Comparison of ENCODE assay signal across 15 mouse cellular contexts in genomic region chr5:120974522-120974921, GRCm38 (mm10). TPM values are rescaled to one million over a fixed set of nuclear protein-coding genes. Genes with fewer than 3 reads are reported as not detected.
DNase-seq lines count a peak whose midpoint lies in the region.
"Had no signal": no experiment of that assay in that cellular context is flagged by ENCODE, and none has a peak within 500 bp of the region (broad histone marks: within the 10 kb centered on the region; RNA-seq: fewer than 3 reads in every experiment).

No protein-coding gene starts in this region.

- DNase-seq in adrenal gland, adult (ENCODE audit: inconsistent age in 2 of 2, low spot score in 1 of 2): peak; percentile 13 to 32
- DNase-seq in adrenal gland, postnatal 4 days (ENCODE audit: low spot score in 2 of 2): no peak
- DNase-seq in cerebellum, postnatal 10 days: peak; percentile 40 to 45
- DNase-seq in cerebellum, adult 9-11 months: no peak
- peak; percentile 14 for DNase-seq in thymus, postnatal 4 days
- no peak for DNase-seq in thymus, postnatal 14 days
- no peak for DNase-seq in left cerebral cortex, postnatal 36 days (ENCODE audit: low spot score in 2 of 2)
- no peak for DNase-seq in embryo, embryonic 10.5 days (ENCODE audit: low spot score)
- DNase-seq: cerebellum, adult 18-20 months; cerebellum, postnatal 36 days; embryo, embryonic 11 days; gastrocnemius, adult 2 months; gastrocnemius, postnatal 25 days; heart, adult 11 months; heart, postnatal 36 days had no signal

- intact Hi-C loops in left cerebral cortex, postnatal 36 days (cut with DNase I): no loop called here

RNA-seq across cellular contexts. Expression of gene Rph3a, which starts 35.4 kb away (rescaled TPM):
- total RNA-seq in adrenal gland, postnatal 4 days (2021): 1 to 10 TPM; 4.3 to 6.9 TPM
- total RNA-seq in left cerebral cortex, postnatal 36 days (2021): 100 to 1,000 TPM; 304 to 358 TPM
- total RNA-seq: gastrocnemius, adult 2 months; heart, postnatal 36 days had no signal

Comparison
In these comparisons a context has a peak if more than half of its experiments do, and no peak if none do; other contexts are left out.
1. DNase-seq: peak in adrenal gland, adult (2 of 2), cerebellum, postnatal 10 days (2 of 2) and thymus, postnatal 4 days (single experiment); none in adrenal gland, postnatal 4 days (0 of 2), cerebellum, adult 9-11 months (single experiment), thymus, postnatal 14 days (single experiment), left cerebral cortex, postnatal 36 days (0 of 2) and embryo, embryonic 10.5 days (single experiment).
2. RNA of gene Rph3a, which starts 35.4 kb away (total RNA-seq): 304 to 358 TPM in left cerebral cortex, postnatal 36 days; 4.3 to 6.9 TPM in adrenal gland, postnatal 4 days; every median in the first group is over 10 times any median in the second.